Mouse (Mus musculus) neutrophil, adult 5-6 weeks (primary cell): ENCODE results near the gene Tff1. TPM values are rescaled to one million over a fixed set of nuclear protein-coding genes. Genes with fewer than 3 reads are reported as not detected.

Source experiments
- ATAC-seq: fragments of 151-379, 151-347 bp; 2 replicates; pipeline ENCODE4 v1.8.0; 2017; ENCODE audit warnings: mild to moderate bottlenecking, moderate TSS enrichment; ENCODE audit not compliant: insufficient number of reproducible peaks, poor library complexity, low FRiP score, severe bottlenecking; ENCODE audit errors: extremely low read depth
- total RNA-seq: library from RNA; stranded (forward); fragments of 200-1000 nt; gene quantifications from 2 replicates; pipeline ENCODE4 v1.2.3, GENCODE M21; 2017

Tff1 gene
- total RNA-seq, 1 experiment from 2014 or later: not detected

DNA sequence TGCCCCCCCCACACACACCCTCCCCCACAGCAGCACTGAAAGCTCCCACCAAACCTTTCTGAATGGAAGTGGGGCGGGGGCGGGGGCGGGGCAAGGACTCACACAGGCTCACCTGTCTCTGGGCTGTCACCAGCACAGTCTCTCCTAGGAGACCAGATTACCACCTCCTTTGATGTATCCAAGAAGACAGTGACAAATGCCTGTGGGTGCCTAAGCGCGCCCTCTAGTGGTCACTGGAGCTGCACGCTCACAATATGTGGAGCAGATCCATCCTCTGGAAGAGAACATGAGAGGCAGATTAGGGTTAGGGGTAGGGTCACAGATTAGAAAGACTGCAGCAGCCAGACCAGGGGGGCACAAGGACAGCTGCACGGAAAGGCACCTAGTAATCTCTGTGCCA lies 45.6 kb downstream of the Tff1 start:
- peak; percentile 62 for ATAC-seq

DNA sequence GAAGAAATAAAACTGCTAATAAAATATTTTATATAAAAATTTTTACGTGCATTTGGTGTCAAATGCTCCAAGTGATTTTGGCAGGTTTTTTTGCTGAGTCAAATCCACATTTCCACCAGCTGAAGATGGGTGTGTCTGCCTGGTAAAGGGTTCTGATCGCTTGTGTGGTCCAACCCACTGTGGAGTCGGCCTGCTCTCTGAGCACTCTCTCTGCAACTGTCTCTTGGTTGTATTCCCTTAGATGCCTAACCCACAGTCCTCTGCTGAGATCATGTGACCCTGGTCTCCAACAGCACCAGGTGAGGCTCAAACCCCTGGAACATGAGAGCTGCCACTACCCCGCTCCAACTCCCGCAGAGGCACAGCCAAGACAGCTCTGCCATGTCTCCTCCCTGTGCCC lies 47.1 kb downstream of the Tff1 start:
- no peak for ATAC-seq

DNA sequence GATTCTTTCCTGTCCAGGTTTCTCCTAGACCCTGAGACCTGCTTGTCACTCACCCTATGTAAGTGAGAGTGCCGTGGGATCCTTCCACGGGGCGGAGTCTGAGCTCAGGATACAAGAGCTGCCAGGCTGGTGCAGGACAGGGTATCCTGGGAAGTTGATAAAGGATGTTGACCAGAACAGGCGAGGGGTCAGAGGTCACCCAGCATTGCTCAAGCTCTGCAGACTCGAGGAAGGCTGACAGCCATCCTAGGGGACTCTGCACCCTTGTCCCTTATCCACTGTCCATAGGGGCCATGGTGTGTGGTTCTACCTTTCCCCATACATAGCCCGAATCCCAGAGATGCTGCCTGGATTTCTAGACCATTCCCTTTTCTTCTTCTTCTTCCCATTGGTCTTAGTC lies 49.0 kb downstream of the Tff1 start:
- no peak for ATAC-seq

DNA sequence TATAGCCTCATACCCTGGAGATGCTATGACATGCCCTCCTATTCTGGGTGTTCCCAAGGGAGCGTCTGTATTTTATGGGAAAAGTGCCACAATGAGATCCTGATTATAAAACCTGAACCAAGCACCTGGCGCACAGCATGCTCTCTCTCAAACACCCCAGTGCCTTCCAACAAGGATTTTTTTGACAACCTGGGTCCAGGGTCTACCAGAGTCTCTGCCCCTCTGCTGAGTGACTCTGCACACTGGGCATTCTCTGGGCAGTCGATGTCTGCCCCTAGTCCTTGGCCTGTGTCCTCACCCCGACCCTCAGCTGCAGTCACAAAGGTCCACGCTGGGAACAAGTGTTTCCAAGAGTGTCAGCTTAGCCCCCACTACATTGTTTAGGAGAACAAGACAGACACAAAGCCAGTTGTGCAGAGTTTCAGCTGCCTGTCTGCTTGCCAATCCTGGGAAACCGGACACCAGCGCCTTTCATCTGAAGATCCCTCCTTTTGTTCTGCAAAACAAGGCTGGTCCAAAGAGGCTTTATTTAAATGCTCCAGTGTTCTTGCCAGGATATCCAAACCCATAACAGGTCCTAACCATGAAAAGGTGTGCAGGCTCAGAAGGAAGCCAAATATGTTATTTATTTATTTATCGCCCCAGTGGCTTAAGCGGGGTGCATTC lies 51.8 kb downstream of the Tff1 start:
- no peak for ATAC-seq

Other genes starting within 250 kb of the Tff1 start
- gene Umodl1, start 210.6 kb downstream of the Tff1 start, total RNA-seq: not detected in 2 replicates
- gene Abcg1, start 107.6 kb downstream of the Tff1 start, total RNA-seq: 80.2 and 90.7 TPM in 2 replicates
- not detected in 2 replicates for gene Tff3, start 35.6 kb downstream of the Tff1 start, total RNA-seq
- not detected in 2 replicates for gene Tff2, start 21.0 kb downstream of the Tff1 start, total RNA-seq
- gene Tmprss3, start 33.7 kb upstream of the Tff1 start, total RNA-seq: 0.23 and 0.49 TPM in 2 replicates
- gene Ubash3a, start 42.6 kb upstream of the Tff1 start, total RNA-seq: 4.3 and 4.8 TPM in 2 replicates
- gene Rsph1, start 112.1 kb upstream of the Tff1 start, total RNA-seq: 1.4 TPM in 2 replicates
- gene Slc37a1, start 121.5 kb upstream of the Tff1 start, total RNA-seq: 19.5 and 19.6 TPM in 2 replicates
- 1.2 TPM in 1 of 2 replicates, not detected in the other for gene Pde9a, start 220.9 kb upstream of the Tff1 start, total RNA-seq